Mouse (Mus musculus) midbrain, embryonic 14.5 days (tissue): ENCODE results near the gene Chrnb1. TPM values are rescaled to one million over a fixed set of nuclear protein-coding genes. Genes with fewer than 3 reads are reported as not detected.
A peak's percentile ranks its signal among the peaks of the same experiment; 100 is the strongest.

Experiments used
- ATAC-seq: fragments of 200-750 bp; cut with Nextera tagmentation; 2 replicates; pipeline ENCODE4 v1.8.0; 2017; ENCODE audit warnings: moderate number of reproducible peaks, moderate library complexity; ENCODE audit not compliant: low FRiP score, low TSS enrichment
- DNase-seq: peaks from one replicate; pipeline ENCODE4 v3.0.0-alpha.2; 2015
- H3K27ac ChIP-seq: fragments of 300-500 bp; sonication (generic); replicated peaks from 2 replicates; pipeline ENCODE4 v1.5.1; 2014; ENCODE audit warnings: mild to moderate bottlenecking, low read depth, low read length, moderate library complexity
- H3K27me3 ChIP-seq: fragments of 300-500 bp; sonication (generic); 2 replicates; pipeline ENCODE4 v1.6.1; 2014; ENCODE audit warnings: low read length, control low read depth, mixed read lengths; ENCODE audit not compliant: control insufficient read depth, insufficient read depth
- H3K36me3 ChIP-seq: fragments of 300-500 bp; sonication (generic); 2 replicates; pipeline ENCODE4 v1.6.1; 2014; ENCODE audit warnings: low read length, control low read depth; ENCODE audit not compliant: control insufficient read depth, insufficient read depth
- H3K4me1 ChIP-seq: fragments of 300-500 bp; sonication (generic); 2 replicates; pipeline ENCODE4 v1.6.1; 2014; ENCODE audit warnings: mild to moderate bottlenecking, antibody characterized with exemption, low read length, control low read depth; ENCODE audit not compliant: control insufficient read depth, insufficient read depth
- H3K4me2 ChIP-seq: fragments of 300-500 bp; sonication (generic); 2 replicates; pipeline ENCODE4 v1.6.1; 2014; ENCODE audit warnings: mild to moderate bottlenecking, low read length, moderate library complexity
- H3K4me3 ChIP-seq: fragments of 300-500 bp; sonication (generic); replicated peaks from 2 replicates; pipeline ENCODE4 v1.5.1; 2014; ENCODE audit warnings: low read depth, low read length
- H3K9ac ChIP-seq: fragments of 300-500 bp; sonication (generic); replicated peaks from 2 replicates; pipeline ENCODE4 v1.6.1; 2014; ENCODE audit warnings: mild to moderate bottlenecking, low read length, moderate library complexity
- H3K9me3 ChIP-seq: fragments of 300-500 bp; sonication (generic); 2 replicates; pipeline ENCODE4 v1.6.1; 2016; ENCODE audit warnings: low read length, control low read depth, mixed read lengths; ENCODE audit not compliant: control insufficient read depth
- WGBS: fragments of 180-500 bp; shearing (Covaris S2); extraction: QIAGEN DNeasy Blood & Tissue Kit; methylation state at CpG from one replicate; pipeline ENCODE4 v1.1.7; 2014; 5-methylcytosine and 5-hydroxymethylcytosine counted together
- polyA plus RNA-seq: library from polyadenylated mRNA; unstranded; fragments of >200 nt; fragmentation: Nextera tagmentation; extraction: Ambion mirVana; gene quantifications from 2 replicates; pipeline ENCODE4 v1.2.1, GENCODE M21; 2014

Gene Chrnb1
- 0.80 and 1.3 TPM in 2 replicates for polyA plus RNA-seq

- Histone ChIP-seq H3K27me3 (peaks cover 16% of the 10 kb centered on the region; the same call in 1 of the 2 replicates), H3K4me1 (peaks cover 19% of the 10 kb centered on the region), H3K36me3 (no peaks in the 10 kb centered on the region), H3K4me3 (peak within 1 kb of the TSS; percentile 32), H3K4me2 (peak within 1 kb of the TSS; percentile 68), H3K9ac (peak within 1 kb of the TSS; percentile 23; the same call in 1 of the 2 replicates), H3K9me3 (no peaks in the 10 kb centered on the region), H3K27ac (no peak within 1 kb of the TSS)
- DNase-seq (peak; percentile 90), ATAC-seq (peak; percentile 90)
- 2% methylated on average over 52 of the region's 52 CpGs for WGBS
Measured at GRCm38 (mm10) chr11:69795168-69795982, at the start of gene Chrnb1. TSS of gene Chrnb1 (minus strand) at chr11:69795943.

GRCm38 (mm10) chr11:69838714-69839104, 43.0 kb upstream of the Chrnb1 start:
- peak overlapping the region; percentile 57 for H3K9ac ChIP-seq
- H3K4me2 ChIP-seq: peak overlapping the region; percentile 99
- ATAC-seq (no peak), DNase-seq (no peak)
- H3K27me3 ChIP-seq: no peaks in the 10 kb centered on the region
- peak overlapping the region; percentile 94 for H3K4me3 ChIP-seq
- H3K9me3 ChIP-seq: no peaks in the 10 kb centered on the region
- peak overlapping the region; percentile 96 for H3K27ac ChIP-seq
- peaks cover 3% of the 10 kb centered on the region for H3K36me3 ChIP-seq
- H3K4me1 ChIP-seq: peaks cover 31% of the 10 kb centered on the region
- WGBS: 0% methylated on average over 7 of the region's 7 CpGs

DNA sequence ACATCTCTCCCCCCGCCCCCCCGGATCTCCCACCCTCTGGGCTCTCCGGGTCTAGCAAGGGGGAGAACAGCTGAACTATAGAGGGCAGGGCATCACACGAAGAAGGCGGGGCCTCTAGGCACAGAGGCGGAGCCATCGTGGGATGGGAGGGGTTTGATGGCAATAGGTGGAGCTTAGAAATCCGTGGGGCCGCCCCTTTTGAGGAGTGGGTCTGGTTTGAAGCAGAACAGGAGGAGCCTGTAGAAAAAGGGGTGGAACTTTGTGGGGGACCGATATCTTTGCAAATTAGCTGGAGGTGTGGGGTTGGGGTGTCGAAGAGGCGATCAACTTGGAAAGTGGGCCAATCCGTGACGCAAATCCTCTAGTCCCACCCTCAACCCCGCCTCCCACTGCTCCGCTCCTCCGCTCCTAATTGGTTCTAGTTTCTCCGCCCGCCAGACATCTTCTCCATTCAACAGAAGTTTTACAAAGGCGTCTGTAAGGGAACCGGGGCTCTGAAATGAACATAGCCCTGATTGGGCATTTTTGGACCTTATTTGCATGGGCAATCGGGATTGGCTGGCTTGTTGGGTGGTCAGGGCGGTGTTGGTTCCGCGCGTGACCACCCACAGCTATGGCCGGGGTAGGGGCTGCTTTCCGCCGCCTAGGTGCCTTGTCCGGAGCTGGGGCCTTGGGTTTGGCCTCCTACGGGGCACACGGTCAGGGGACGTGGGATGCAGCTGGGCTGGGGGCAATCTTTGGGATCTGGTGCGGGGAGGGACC, 42.4 kb upstream of the Chrnb1 start, which contains the start of gene Tmem256:
Gene Tmem256, plus strand, starts transcription at position 563 of the 762 bp plus-strand sequence.
- peak within 1 kb of the TSS; percentile 99 for H3K4me2 ChIP-seq
- H3K4me1 ChIP-seq: peaks cover 34% of the 10 kb centered on the region
- peak; percentile 87 for ATAC-seq
- no peaks in the 10 kb centered on the region for H3K27me3 ChIP-seq
- H3K4me3 ChIP-seq: peak within 1 kb of the TSS; percentile 94
- peak within 1 kb of the TSS; percentile 95 for H3K9ac ChIP-seq
- H3K36me3 ChIP-seq: peaks cover 8% of the 10 kb centered on the region
- H3K27ac ChIP-seq: peak within 1 kb of the TSS; percentile 96
- H3K9me3 ChIP-seq: no peaks in the 10 kb centered on the region
- under 1% methylated on average over 34 of the region's 34 CpGs for WGBS
- DNase-seq: peak; percentile 98

DNA sequence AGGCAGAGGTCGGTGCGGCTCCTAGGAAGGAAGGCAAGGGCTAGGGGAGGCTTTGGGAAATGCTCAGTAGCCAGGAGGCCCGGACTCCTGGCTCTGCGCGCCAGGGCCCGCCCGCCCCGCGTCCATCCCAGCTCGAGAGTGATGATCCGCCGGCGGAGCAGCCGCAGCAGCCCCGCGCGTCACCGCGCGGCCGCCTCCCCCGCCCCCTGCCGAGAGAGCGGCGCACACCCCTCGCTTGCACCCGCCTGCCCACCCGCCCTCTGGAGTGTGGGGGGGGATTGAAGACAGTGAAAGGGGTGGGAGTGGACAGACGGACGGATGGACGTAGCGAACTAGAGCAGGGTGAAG, 41.8 kb upstream of the Chrnb1 start, which contains the start of gene Nlgn2:
Gene Nlgn2, minus strand, starts transcription at position 181 of the 348 bp plus-strand sequence.
- H3K27ac ChIP-seq: peak within 1 kb of the TSS; percentile 96
- peak within 1 kb of the TSS; percentile 94 for H3K4me3 ChIP-seq
- peaks cover 14% of the 10 kb centered on the region for H3K36me3 ChIP-seq
- H3K9ac ChIP-seq: peak within 1 kb of the TSS; percentile 95
- DNase-seq (peak; percentile 93), ATAC-seq (peak; percentile 79; the same call in 1 of the 2 replicates)
- no peaks in the 10 kb centered on the region for H3K27me3 ChIP-seq
- 0% methylated on average over 32 of the region's 32 CpGs for WGBS
- H3K9me3 ChIP-seq: no peaks in the 10 kb centered on the region
- H3K4me1 ChIP-seq: peaks cover 34% of the 10 kb centered on the region
- H3K4me2 ChIP-seq: peak within 1 kb of the TSS; percentile 99

DNA sequence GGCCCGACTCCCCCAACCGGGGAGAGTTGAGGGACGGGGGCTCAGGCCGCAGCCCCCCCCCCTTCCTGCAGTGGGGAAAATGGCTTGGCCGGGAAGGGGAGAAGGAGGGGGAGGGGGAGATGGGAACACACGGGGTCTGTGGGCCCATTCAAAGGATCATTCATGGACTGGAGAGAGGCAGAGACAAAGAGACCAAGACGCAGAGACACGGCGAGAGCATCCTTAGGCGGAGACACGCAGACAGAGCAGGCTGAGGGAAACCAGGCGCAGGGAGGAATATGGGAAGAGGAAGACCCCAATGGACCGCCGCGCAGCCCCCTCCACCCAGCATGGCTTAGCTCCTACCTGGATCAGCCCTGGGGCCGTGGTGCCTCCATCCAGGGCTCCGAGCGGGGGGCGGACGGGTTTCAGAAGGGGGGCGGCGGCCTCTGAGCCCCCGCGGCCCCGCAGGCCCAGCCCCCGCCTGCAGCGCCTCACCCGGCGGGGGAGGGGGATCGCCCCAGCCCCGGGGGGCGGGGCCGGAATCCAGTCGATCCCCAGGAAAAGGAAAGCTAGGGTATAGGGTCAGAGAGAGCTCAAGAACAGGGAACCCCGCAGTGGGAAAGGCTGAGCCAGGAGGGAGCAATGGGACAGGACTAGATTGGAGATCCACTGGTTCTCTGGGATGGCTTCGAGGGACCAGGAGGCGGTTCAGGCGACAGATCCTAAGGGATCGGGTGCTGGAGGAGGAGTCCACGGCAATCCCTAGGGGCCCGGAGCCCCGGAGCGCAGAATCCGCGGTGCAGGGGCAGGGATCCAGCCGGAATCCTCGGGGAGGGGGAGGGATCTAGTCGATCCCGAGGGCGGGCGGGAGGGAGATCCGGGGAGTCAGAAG, 41.2 kb upstream of the Chrnb1 start:
- peak overlapping the region; percentile 96 for H3K27ac ChIP-seq
- H3K4me2 ChIP-seq: peak overlapping the region; percentile 99
- peaks cover 34% of the 10 kb centered on the region for H3K4me1 ChIP-seq
- peak overlapping the region; percentile 94 for H3K4me3 ChIP-seq
- H3K9ac ChIP-seq: peak overlapping the region; percentile 95
- peaks cover 20% of the 10 kb centered on the region for H3K36me3 ChIP-seq
- WGBS: under 1% methylated on average over 52 of the region's 52 CpGs
- ATAC-seq (peak; percentile 6; the same call in 1 of the 2 replicates), DNase-seq (peak; percentile 72)
- no peaks in the 10 kb centered on the region for H3K9me3 ChIP-seq
- H3K27me3 ChIP-seq: no peaks in the 10 kb centered on the region

DNA sequence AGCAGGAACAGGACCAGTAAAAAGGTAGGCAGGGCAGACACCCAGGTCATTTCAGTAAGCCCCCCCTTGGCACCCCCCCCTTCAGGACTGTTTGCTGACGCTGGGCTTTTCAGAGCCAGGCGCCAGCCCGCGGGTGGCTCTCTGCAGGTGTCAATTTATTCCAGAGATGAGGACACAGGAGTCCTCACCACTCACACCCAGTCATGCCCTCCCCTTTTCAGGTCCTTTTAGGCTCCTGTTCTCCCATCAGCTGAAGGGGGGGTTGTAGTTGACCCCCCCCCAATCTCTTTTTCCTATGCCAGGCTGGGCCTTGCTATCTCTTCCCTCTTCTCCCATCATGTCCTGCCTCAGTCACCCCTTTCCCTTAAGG, 40.2 kb upstream of the Chrnb1 start:
- Histone ChIP-seq H3K27ac (peak overlapping the region; percentile 96), H3K36me3 (peaks cover 29% of the 10 kb centered on the region), H3K9me3 (no peaks in the 10 kb centered on the region), H3K9ac (peak overlapping the region; percentile 95), H3K4me1 (peaks cover 34% of the 10 kb centered on the region), H3K4me2 (peak overlapping the region; percentile 99), H3K4me3 (peak overlapping the region; percentile 94), H3K27me3 (no peaks in the 10 kb centered on the region)
- ATAC-seq (no peak), DNase-seq (peak; percentile 29)
- 2% methylated on average over 4 of the region's 4 CpGs for WGBS

DNA sequence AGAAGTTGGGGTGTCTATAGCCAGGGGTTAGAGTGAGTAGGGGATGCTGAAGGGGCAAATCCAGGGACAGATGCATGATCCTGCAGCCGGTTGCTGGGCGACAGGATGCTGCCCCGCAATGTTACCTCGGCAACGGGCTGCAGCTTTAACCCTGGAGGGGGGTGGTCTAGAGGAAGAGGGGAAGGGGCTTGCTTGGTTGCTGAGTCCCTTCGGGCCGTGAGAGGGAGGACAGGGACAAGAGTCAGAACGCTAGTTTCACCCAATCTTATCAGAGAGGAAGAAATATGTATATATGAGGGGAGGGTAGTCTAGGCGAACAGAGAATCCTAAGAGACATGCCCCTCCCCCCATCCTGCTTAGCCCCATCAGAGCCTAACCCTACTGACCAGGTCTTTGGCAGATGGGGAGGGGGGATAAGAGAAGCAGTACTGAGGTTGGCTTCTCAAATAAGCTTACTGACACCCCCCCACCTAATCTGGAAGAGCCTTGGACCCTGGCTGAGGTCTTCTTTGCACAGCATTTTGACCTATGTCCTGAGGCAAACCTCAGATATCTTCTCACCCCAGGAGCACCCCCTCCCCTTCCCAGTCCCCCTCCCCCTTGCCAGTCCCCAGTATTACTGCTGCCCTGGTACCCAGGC, 39.7 kb upstream of the Chrnb1 start:
- H3K4me2 ChIP-seq: peak overlapping the region; percentile 99
- no peaks in the 10 kb centered on the region for H3K27me3 ChIP-seq
- ATAC-seq (no peak), DNase-seq (peak; percentile 64)
- no peaks in the 10 kb centered on the region for H3K9me3 ChIP-seq
- peaks cover 34% of the 10 kb centered on the region for H3K4me1 ChIP-seq
- H3K36me3 ChIP-seq: peaks cover 34% of the 10 kb centered on the region
- peak overlapping the region; percentile 95 for H3K9ac ChIP-seq
- H3K27ac ChIP-seq: peak overlapping the region; percentile 96
- whole genome bisulfite sequencing: under 1% methylated on average over 9 of the region's 9 CpGs
- peak overlapping the region; percentile 94 for H3K4me3 ChIP-seq
